ENCODE assay signal across 8 mouse cellular contexts in genomic region chr15:79932323-79932987, GRCm38 (mm10). TPM values are rescaled to one million over a fixed set of nuclear protein-coding genes. Genes with fewer than 3 reads are reported as not detected.
DNase-seq lines count a peak whose midpoint lies in the region; ATAC-seq and TF ChIP-seq lines count a peak whose summit lies in the region.

No protein-coding gene starts in this region.

- intact Hi-C loops in heart, postnatal 25 days (cut with DNase I) = no loop called here

- H3K9me3 ChIP-seq in E14TG2a.4 (ENCODE audit: low read length) = no peaks in the 10 kb centered on the region
- H3K9me3 ChIP-seq in forebrain, embryonic 14.5 days (replicated peaks; ENCODE audit: control insufficient read depth, low read length) = no peaks in the 10 kb centered on the region
- no peaks in the 10 kb centered on the region for H3K9me3 ChIP-seq in neural tube, embryonic 14.5 days (ENCODE audit: control insufficient read depth, low read length)

- H3K4me3 ChIP-seq in E14TG2a.4 (replicated peaks; ENCODE audit: low read length) = peak overlapping the region; percentile 87
- H3K4me3 ChIP-seq in forebrain, embryonic 14.5 days (ENCODE audit: low read depth, low read length) = peak overlapping the region; percentile 55
- H3K4me3 ChIP-seq in neural tube, embryonic 14.5 days (ENCODE audit: low read depth, low read length) = peak overlapping the region; percentile 61
- peak overlapping the region; percentile 90 for H3K4me3 ChIP-seq in testis, adult 2 months (ENCODE audit: control insufficient read depth, low read depth, low read length)

- peak overlapping the region; percentile 71 for H3K9ac ChIP-seq in forebrain, embryonic 14.5 days (ENCODE audit: low read length)
- peak overlapping the region; percentile 58 for H3K9ac ChIP-seq in neural tube, embryonic 14.5 days (replicated peaks; ENCODE audit: low read depth, low read length)

- no peak overlapping the region for H3K27ac ChIP-seq in forebrain, embryonic 14.5 days (ENCODE audit: low read depth, low read length)
- H3K27ac ChIP-seq in neural tube, embryonic 14.5 days (ENCODE audit: low read depth, low read length) = no peak overlapping the region
- H3K27ac ChIP-seq in testis, adult 2 months (ENCODE audit: control insufficient read depth, insufficient read depth, low read depth, low read length) = peak overlapping the region; percentile 92

- peak; percentile 65 for TF ChIP-seq POLR2A in testis, adult 2 months (IDR thresholded peaks at IDR 0.05; ENCODE audit: control insufficient read depth, low read depth, low read length)

- no peaks in the 10 kb centered on the region for H3K27me3 ChIP-seq in E14TG2a.4 (ENCODE audit: insufficient read depth, low read length)
- H3K27me3 ChIP-seq in forebrain, embryonic 14.5 days (replicated peaks; ENCODE audit: control insufficient read depth, insufficient read depth, low read length) = peaks cover 9% of the 10 kb centered on the region
- H3K27me3 ChIP-seq in neural tube, embryonic 14.5 days (ENCODE audit: control insufficient read depth, insufficient read depth, low read length) = peaks cover 6% of the 10 kb centered on the region; the same call in 1 of the 2 replicates
- H3K27me3 ChIP-seq in testis, adult 2 months (ENCODE audit: control insufficient read depth, insufficient read depth, low read length) = no peaks in the 10 kb centered on the region

- peak overlapping the region; percentile 74 for H3K4me2 ChIP-seq in forebrain, embryonic 14.5 days (ENCODE audit: low read length)
- H3K4me2 ChIP-seq in neural tube, embryonic 14.5 days (ENCODE audit: low read depth, low read length) = peak overlapping the region; percentile 75

- DNase-seq in cerebellum, adult 11 months = peak; percentile 94
- DNase-seq in forebrain, embryonic 14.5 days (ENCODE audit: low spot score) = peak; percentile 88
- peak; percentile 86 for DNase-seq in heart, postnatal 25 days (ENCODE audit: low spot score)
- peak; percentile 92 to 95 for DNase-seq in layer of hippocampus, adult 18-20 months (ENCODE audit: low spot score in 2 of 2)
- DNase-seq in lung, adult 18-20 months = peak; percentile 94 to 95

- under 1% methylated on average over 41 of the region's 62 CpGs for WGBS in forebrain, embryonic 14.5 days
- WGBS in neural tube, embryonic 14.5 days = under 1% methylated on average over 56 of the region's 62 CpGs

- no peak for TF ChIP-seq CTCF in E14TG2a.4 (conservative IDR thresholded peaks at IDR 0.05; ENCODE audit: low read length)
- TF ChIP-seq CTCF in testis, adult 2 months (IDR thresholded peaks at IDR 0.05; ENCODE audit: control insufficient read depth, insufficient read depth, insufficient replicate concordance, low read depth, low read length) = no peak

- H3K4me1 ChIP-seq in E14TG2a.4 (replicated peaks; ENCODE audit: low read depth, low read length) = peaks cover 49% of the 10 kb centered on the region
- peaks cover 15% of the 10 kb centered on the region for H3K4me1 ChIP-seq in forebrain, embryonic 14.5 days (ENCODE audit: control insufficient read depth, insufficient read depth, low read length)
- H3K4me1 ChIP-seq in neural tube, embryonic 14.5 days (ENCODE audit: control insufficient read depth, insufficient read depth, low read length) = peaks cover 12% of the 10 kb centered on the region; the same call in 1 of the 2 replicates
- peaks cover 41% of the 10 kb centered on the region for H3K4me1 ChIP-seq in testis, adult 2 months (ENCODE audit: control insufficient read depth, insufficient read depth, low read length)

- ATAC-seq in forebrain, embryonic 14.5 days = peak; percentile 54
- peak; percentile 53; the same call in 1 of the 2 replicates for ATAC-seq in neural tube, embryonic 14.5 days (ENCODE audit: low read depth)

- peaks cover 40% of the 10 kb centered on the region for H3K36me3 ChIP-seq in E14TG2a.4 (ENCODE audit: insufficient read depth, low read length)
- H3K36me3 ChIP-seq in forebrain, embryonic 14.5 days (ENCODE audit: control insufficient read depth, insufficient read depth, low read length) = no peaks in the 10 kb centered on the region
- H3K36me3 ChIP-seq in neural tube, embryonic 14.5 days (ENCODE audit: control insufficient read depth, insufficient read depth, low read length) = no peaks in the 10 kb centered on the region
- no peaks in the 10 kb centered on the region; the same call in 1 of the 2 replicates for H3K36me3 ChIP-seq in testis, adult 2 months (ENCODE audit: control insufficient read depth, insufficient read depth, low read length)

RNA-seq across cellular contexts. Expression of gene Cbx7, which starts 38.5 kb away (rescaled TPM):
- polyA plus RNA-seq in forebrain, embryonic 14.5 days (2014; fragmentation: Nextera tagmentation; extraction: Ambion mirVana) = 1.6 and 2.1 TPM in 2 replicates
- total RNA-seq in heart, postnatal 25 days (2021) = 1 to 10 TPM; 9.4 to 9.8 TPM
- 10 to 100 TPM; 62.3 to 62.7 TPM for total RNA-seq in layer of hippocampus, adult 18-20 months (2021)
- polyA plus RNA-seq in neural tube, embryonic 14.5 days (2014; fragmentation: Nextera tagmentation; extraction: Ambion mirVana) = 4.3 and 5.0 TPM in 2 replicates
- 44.0 and 47.8 TPM in 2 replicates for polyA plus RNA-seq in testis, adult 2 months (2012; rRNA removed)

RNA-seq across cellular contexts. Expression of gene Apobec3, which starts 41.0 kb away (rescaled TPM):
- 4.8 and 5.6 TPM in 2 replicates for polyA plus RNA-seq in forebrain, embryonic 14.5 days (2014; fragmentation: Nextera tagmentation; extraction: Ambion mirVana)
- 1 to 10 TPM; 6.3 to 6.4 TPM for total RNA-seq in heart, postnatal 25 days (2021)
- total RNA-seq in layer of hippocampus, adult 18-20 months (2021) = 1 to 10 TPM; 4.3 to 4.4 TPM
- polyA plus RNA-seq in neural tube, embryonic 14.5 days (2014; fragmentation: Nextera tagmentation; extraction: Ambion mirVana) = 2.3 and 6.0 TPM in 2 replicates
- polyA plus RNA-seq in testis, adult 2 months (2012; rRNA removed) = 10.8 and 11.1 TPM in 2 replicates
